Mouse (Mus musculus): ENCODE data around the gene Phactr2.

DNA sequence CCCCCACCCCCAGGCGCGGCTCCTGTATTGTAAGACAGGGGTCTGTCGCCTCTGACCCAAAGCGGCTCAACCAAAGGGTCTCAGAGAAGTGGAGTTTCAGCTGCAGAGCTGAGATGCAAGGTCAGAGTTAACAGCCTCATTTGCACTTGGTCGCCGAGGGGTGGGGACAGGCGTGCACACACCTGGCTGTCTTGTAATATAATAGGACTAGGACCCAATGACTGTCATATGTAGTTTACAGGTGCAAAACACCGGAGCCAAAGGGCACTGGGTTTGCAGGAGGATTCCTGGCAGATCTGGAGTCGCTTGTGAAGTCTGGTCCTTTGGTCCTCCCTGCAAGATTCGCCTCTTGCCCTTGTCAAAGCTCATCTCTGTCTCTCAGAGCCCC is 350 bp upstream of the Phactr2 start:
- TF ChIP-seq EP300 (IDR thresholded peaks at IDR 0.05; ENCODE audit: low read depth), result no peak
- TF ChIP-seq CTCF (IDR thresholded peaks at IDR 0.05; ENCODE audit: low read depth), result no peak

Measured in liver, embryonic 14.5 days (tissue).